Mouse (Mus musculus): ENCODE data around the gene Ndfip2.

- TF ChIP-seq E2F4 (IDR thresholded peaks at IDR 0.05; ENCODE audit: insufficient replicate concordance, low read depth, low read length) = no peak
- no peak for TF ChIP-seq ZC3H11A (IDR thresholded peaks at IDR 0.05; ENCODE audit: low read depth, low read length)
- TF ChIP-seq CTCF (conservative IDR thresholded peaks at IDR 0.05 in 1 of 2, IDR thresholded peaks at IDR 0.05 in 1 of 2; ENCODE audit: low read depth in 2 of 2, low read length in 2 of 2) = no peak
- no peak for TF ChIP-seq HCFC1 (IDR thresholded peaks at IDR 0.05; ENCODE audit: low read depth, low read length)
- TF ChIP-seq ETS1 (conservative IDR thresholded peaks at IDR 0.05; ENCODE audit: low read depth, low read length) = no peak
- TF ChIP-seq ZNF384 (IDR thresholded peaks at IDR 0.05; ENCODE audit: low read depth, low read length) = no peak
- TF ChIP-seq POLR2A (IDR thresholded peaks at IDR 0.05; ENCODE audit: low read depth, low read length) = no peak
- TF ChIP-seq IRF4 (IDR thresholded peaks at IDR 0.05; ENCODE audit: low read depth, low read length) = no peak
- TF ChIP-seq BHLHE40 (IDR thresholded peaks at IDR 0.05; ENCODE audit: low read depth, low read length) = no peak
- TF ChIP-seq JUN (IDR thresholded peaks at IDR 0.05; ENCODE audit: insufficient read depth, low read depth, low read length) = no peak
These were observed 4.5 kb downstream of the Ndfip2 start for GRCm38 (mm10) chr14:105262923-105263322.
